In genomic region chr6:39848766-39849165, GRCm38 (mm10) we compare ENCODE assay signal across 9 mouse cellular contexts. TPM values are rescaled to one million over a fixed set of nuclear protein-coding genes. Genes with fewer than 3 reads are reported as not detected.
DNase-seq lines count a peak whose midpoint lies in the region; ATAC-seq and TF ChIP-seq lines count a peak whose summit lies in the region.
"Had no signal": no experiment of that assay in that cellular context is flagged by ENCODE, and none has a peak within 500 bp of the region (broad histone marks: within the 10 kb centered on the region; RNA-seq: fewer than 3 reads in every experiment).

No protein-coding gene starts in this region.

- ATAC-seq in limb, embryonic 14.5 days (ENCODE audit: low FRiP score, low read depth), result no peak
- ATAC-seq in hematopoietic stem cell, adult 5-6 weeks (replicated peaks in 1 of 2; ENCODE audit: insufficient read depth in 1 of 2, low FRiP score in 2 of 2, low TSS enrichment in 1 of 2, low read depth in 1 of 2, poor library complexity in 2 of 2, severe bottlenecking in 2 of 2), result peak; percentile 17 to 69; a peak in 2 of 4 replicates

- H3K9ac ChIP-seq in limb, embryonic 14.5 days (ENCODE audit: low read depth, low read length, severe bottlenecking), result no peak overlapping the region
- H3K9ac ChIP-seq: heart, embryonic 15.5 days had no signal

- no peaks in the 10 kb centered on the region for H3K36me3 ChIP-seq in limb, embryonic 14.5 days (ENCODE audit: control insufficient read depth, insufficient read depth, low read length)
- no peaks in the 10 kb centered on the region for H3K36me3 ChIP-seq in limb, embryonic 10.5 days
- H3K36me3 ChIP-seq: heart, embryonic 15.5 days had no signal

- no peak overlapping the region for H3K27ac ChIP-seq in limb, embryonic 14.5 days (replicated peaks; ENCODE audit: low read depth, low read length)
- H3K27ac ChIP-seq in limb, embryonic 10.5 days, result no peak overlapping the region
- H3K27ac ChIP-seq: heart, embryonic 15.5 days had no signal

- no peaks in the 10 kb centered on the region for H3K9me3 ChIP-seq in limb, embryonic 14.5 days (ENCODE audit: control insufficient read depth, low read length)
- no peaks in the 10 kb centered on the region for H3K9me3 ChIP-seq in limb, embryonic 10.5 days (replicated peaks)
- H3K9me3 ChIP-seq: heart, embryonic 15.5 days had no signal

- peak; percentile 21 for DNase-seq in adrenal gland, adult 2 months
- no peak for DNase-seq in adrenal gland, postnatal 25 days
- peak; percentile 6 for DNase-seq in limb, embryonic 14.5 days (ENCODE audit: low spot score)
- DNase-seq in limb, embryonic 10.5 days (ENCODE audit: low spot score), result no peak
- peak; percentile 85 for DNase-seq in R1 (ENCODE audit: low read depth, low spot score)
- DNase-seq in ovary, postnatal 10 days (ENCODE audit: low spot score), result no peak
- DNase-seq in heart, adult 18-20 months, result no peak

- no peak overlapping the region for H3K4me2 ChIP-seq in limb, embryonic 14.5 days (replicated peaks; ENCODE audit: low read depth, low read length, severe bottlenecking)
- H3K4me2 ChIP-seq: heart, embryonic 15.5 days had no signal

- TF ChIP-seq POLR2A in limb, embryonic 14.5 days (IDR thresholded peaks at IDR 0.05; ENCODE audit: borderline replicate concordance, extremely low read depth, insufficient read depth, insufficient read length), result no peak

- H3K27me3 ChIP-seq in limb, embryonic 14.5 days (ENCODE audit: control insufficient read depth, insufficient read depth, low read length), result no peaks in the 10 kb centered on the region
- no peaks in the 10 kb centered on the region for H3K27me3 ChIP-seq in limb, embryonic 10.5 days (ENCODE audit: low read depth, poor library complexity, severe bottlenecking)
- H3K27me3 ChIP-seq: heart, embryonic 15.5 days had no signal

- WGBS in limb, embryonic 14.5 days, result 41% methylated on average over 7 of the region's 7 CpGs
- 43% methylated on average over 7 of the region's 7 CpGs for WGBS in limb, embryonic 10.5 days

- H3K4me1 ChIP-seq in limb, embryonic 14.5 days (ENCODE audit: control insufficient read depth, insufficient read depth, low read length), result no peaks in the 10 kb centered on the region
- no peaks in the 10 kb centered on the region for H3K4me1 ChIP-seq in limb, embryonic 10.5 days
- H3K4me1 ChIP-seq: heart, embryonic 15.5 days had no signal

- H3K4me3 ChIP-seq in limb, embryonic 14.5 days (replicated peaks; ENCODE audit: low read length), result no peak overlapping the region
- H3K4me3 ChIP-seq in limb, embryonic 10.5 days, result no peak overlapping the region
- H3K4me3 ChIP-seq: heart, embryonic 15.5 days had no signal

RNA-seq across cellular contexts. Expression of gene Tmem178b, which starts 24.3 kb away (rescaled TPM):
- 10 to 100 TPM in 1 of 2 experiments, 1 to 10 TPM in 1; 8.9 to 31.3 TPM for total RNA-seq in adrenal gland, adult 2 months (2021)
- polyA plus RNA-seq in adrenal gland, adult 2 months (2012; rRNA removed), result 7.0 and 15.4 TPM in 2 replicates
- 20.9 and 33.9 TPM in 2 replicates for total RNA-seq in adrenal gland, postnatal 25 days (2021)
- 2.3 and 2.4 TPM in 2 replicates for polyA plus RNA-seq in limb, embryonic 14.5 days (2012; rRNA removed)
- 1.2 TPM in 2 replicates for polyA plus RNA-seq in limb, embryonic 14.5 days (2014; fragmentation: Nextera tagmentation; extraction: Ambion mirVana)
- not detected in 2 replicates for polyA plus RNA-seq in limb, embryonic 10.5 days (2016; fragmentation: Nextera tagmentation; extraction: Ambion mirVana)
- not detected in 2 replicates for total RNA-seq in hematopoietic stem cell, adult 5-6 weeks (2017)
- under 1 TPM; 0.42 to 0.90 TPM for total RNA-seq in heart, adult 18-20 months (2021)

RNA-seq across cellular contexts. Expression of gene Mrps33, which starts 38.0 kb away (rescaled TPM):
- 10 to 100 TPM; 71.3 to 82.0 TPM for total RNA-seq in adrenal gland, adult 2 months (2021)
- 9.3 and 11.2 TPM in 2 replicates for polyA plus RNA-seq in adrenal gland, adult 2 months (2012; rRNA removed)
- 71.2 and 76.7 TPM in 2 replicates for total RNA-seq in adrenal gland, postnatal 25 days (2021)
- polyA plus RNA-seq in limb, embryonic 14.5 days (2012; rRNA removed), result 198 and 225 TPM in 2 replicates
- 179 and 180 TPM in 2 replicates for polyA plus RNA-seq in limb, embryonic 14.5 days (2014; fragmentation: Nextera tagmentation; extraction: Ambion mirVana)
- polyA plus RNA-seq in limb, embryonic 10.5 days (2016; fragmentation: Nextera tagmentation; extraction: Ambion mirVana), result 186 and 192 TPM in 2 replicates
- 37.1 and 47.6 TPM in 2 replicates for total RNA-seq in hematopoietic stem cell, adult 5-6 weeks (2017)
- 100 to 1,000 TPM in 1 of 2 experiments, 10 to 100 TPM in 1; 95.1 to 108 TPM for total RNA-seq in heart, adult 18-20 months (2021)

Comparison
In these comparisons a context has a peak if more than half of its experiments do, and no peak if none do; other contexts are left out.
1. DNase-seq: peak in adrenal gland, adult 2 months (single experiment), limb, embryonic 14.5 days (single experiment) and R1 (single experiment); none in adrenal gland, postnatal 25 days (single experiment), limb, embryonic 10.5 days (single experiment), ovary, postnatal 10 days (single experiment) and heart, adult 18-20 months (0 of 2).